Mouse (Mus musculus): ENCODE measurements around the gene Uap1. TPM values are rescaled to one million over a fixed set of nuclear protein-coding genes. Genes with fewer than 3 reads are reported as not detected.

Uap1 gene
- polyA plus RNA-seq (2015; fragmentation: Nextera tagmentation; extraction: Ambion mirVana), result 52.2 and 56.4 TPM in 2 replicates

DNA sequence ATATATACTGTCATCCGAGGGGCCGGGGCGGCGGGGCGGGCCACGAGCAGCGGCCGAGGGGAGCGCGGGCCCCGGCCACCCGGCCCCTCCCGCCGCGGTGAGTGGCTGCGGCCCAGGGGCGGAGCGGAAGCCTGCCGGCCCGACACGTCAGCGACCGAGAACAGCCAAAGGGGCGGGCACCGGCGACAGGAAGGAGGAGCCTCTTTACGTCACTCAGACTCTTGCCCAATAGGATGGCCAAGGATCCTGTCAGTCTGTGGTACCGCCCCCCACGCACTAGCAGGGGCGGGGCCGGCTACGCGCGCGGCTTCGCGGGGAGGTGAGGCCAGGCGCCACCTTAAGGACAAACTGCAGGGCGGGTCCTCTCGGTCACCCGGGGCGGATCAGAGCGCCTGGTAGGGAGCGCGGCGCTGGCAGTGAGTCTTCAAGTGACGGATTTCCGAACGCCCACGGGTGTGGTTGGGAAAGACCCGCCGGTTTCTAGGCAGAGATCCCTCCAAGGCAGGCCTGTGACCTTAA is at the start of gene Uap1:
Gene Uap1 (minus strand): TSS at position 144 of the 519 bp plus-strand sequence.
- H3K4me1 ChIP-seq, result peaks cover 13% of the 10 kb centered on the region
- no peaks in the 10 kb centered on the region for H3K9me3 ChIP-seq (replicated peaks)
- H3K9ac ChIP-seq, result peak within 1 kb of the TSS; percentile 78
- H3K36me3 ChIP-seq, result no peaks in the 10 kb centered on the region
- peak within 1 kb of the TSS; percentile 93 for H3K27ac ChIP-seq
- H3K4me2 ChIP-seq, result peak within 1 kb of the TSS; percentile 77
- under 1% methylated on average over 51 of the region's 52 CpGs for WGBS
- H3K4me3 ChIP-seq (replicated peaks), result peak within 1 kb of the TSS; percentile 80
- H3K27me3 ChIP-seq, result no peaks in the 10 kb centered on the region
- peak; percentile 98 for ATAC-seq (replicated peaks; ENCODE audit: low FRiP score)

DNA sequence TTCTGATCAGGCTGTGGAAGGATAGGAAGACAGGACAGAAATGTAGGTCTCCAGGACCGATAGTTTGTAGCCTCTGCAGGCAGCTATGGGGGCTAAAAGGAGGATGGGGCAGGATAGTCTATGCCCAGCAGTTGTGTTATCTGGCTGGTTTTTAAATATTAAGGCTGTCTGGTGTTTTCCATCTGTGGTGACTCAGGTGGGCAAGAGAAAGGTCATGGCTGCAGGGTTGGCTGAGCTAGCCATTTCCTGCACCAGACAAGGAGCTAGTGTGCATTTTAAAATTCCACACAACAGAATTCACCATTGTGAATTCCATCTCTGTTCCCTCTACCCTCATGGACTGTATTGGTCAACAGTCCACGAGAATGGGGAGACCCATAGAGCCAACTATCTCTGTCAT is 48.5 kb upstream of the Uap1 start:
- WGBS, result 90% methylated on average over 2 of the region's 2 CpGs
- no peak overlapping the region for H3K4me2 ChIP-seq
- no peaks in the 10 kb centered on the region for H3K4me1 ChIP-seq
- H3K4me3 ChIP-seq (replicated peaks), result no peak overlapping the region
- no peaks in the 10 kb centered on the region for H3K9me3 ChIP-seq (replicated peaks)
- H3K27me3 ChIP-seq, result 0 out of 2 replicates have a peak, but pooled peaks cover 4% of the 10 kb centered on the region
- ATAC-seq (replicated peaks; ENCODE audit: low FRiP score), result no peak
- H3K27ac ChIP-seq, result no peak overlapping the region
- no peak overlapping the region for H3K9ac ChIP-seq
- H3K36me3 ChIP-seq, result no peaks in the 10 kb centered on the region

DNA sequence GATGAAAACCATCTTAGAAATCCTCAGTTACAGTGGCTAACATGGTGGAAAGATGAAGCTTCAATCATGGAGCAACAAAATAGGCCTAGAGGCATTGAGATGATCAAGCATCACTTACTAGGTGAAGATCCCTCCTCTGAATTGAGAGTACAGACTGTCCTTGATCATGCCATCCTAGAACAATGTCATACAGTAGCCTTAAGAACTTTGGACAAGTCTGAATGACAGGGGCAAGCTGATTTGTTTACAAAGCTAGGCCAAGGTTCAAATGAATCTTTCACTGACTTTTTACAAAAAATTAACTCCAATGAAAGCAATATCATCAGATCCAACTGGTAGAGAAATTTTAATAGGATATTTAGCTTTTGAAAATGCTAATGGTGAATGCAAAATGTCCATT is 45.6 kb upstream of the Uap1 start:
- 0 out of 2 replicates have a peak, but pooled peaks cover 7% of the 10 kb centered on the region for H3K27me3 ChIP-seq
- no peak for ATAC-seq (replicated peaks; ENCODE audit: low FRiP score)

DNA sequence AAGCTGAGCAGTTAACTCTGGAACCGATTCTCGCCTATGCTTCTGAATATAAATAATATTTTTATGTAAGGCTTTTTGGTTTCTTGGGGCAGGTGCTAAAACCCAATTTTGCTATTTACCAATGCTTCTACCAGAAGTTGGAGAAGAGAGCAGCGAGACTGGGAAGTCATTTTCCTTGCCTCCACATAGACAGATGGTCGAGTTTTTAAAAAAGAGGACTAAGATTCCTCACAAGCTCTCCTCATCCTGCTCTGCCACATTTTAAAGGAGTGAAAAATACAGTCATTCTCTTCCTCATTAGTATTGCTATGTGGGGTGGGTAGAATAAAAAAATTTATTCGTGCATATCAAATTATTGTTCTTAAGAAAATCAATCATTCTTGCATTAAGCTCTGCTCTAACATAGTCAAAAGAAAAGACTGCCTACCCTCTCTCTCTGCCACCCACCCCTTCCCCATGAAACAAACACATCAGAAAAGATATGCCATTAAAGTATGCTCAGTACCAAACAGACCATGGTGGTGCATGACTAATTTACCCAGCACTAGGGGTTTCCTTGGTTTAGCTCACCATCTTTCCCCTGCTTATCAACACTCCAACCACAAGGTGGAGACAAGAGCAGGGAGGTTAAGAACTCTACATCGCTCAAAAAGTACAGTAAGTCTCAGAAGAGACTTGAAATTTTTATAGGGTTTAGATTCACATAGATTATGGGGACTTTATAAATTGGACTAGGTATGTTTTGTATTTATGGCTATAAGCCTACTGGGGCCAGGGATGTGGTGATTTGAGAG is 43.5 kb upstream of the Uap1 start:
- no peaks in the 10 kb centered on the region for H3K9me3 ChIP-seq (replicated peaks)
- H3K27ac ChIP-seq, result no peak overlapping the region
- H3K36me3 ChIP-seq, result no peaks in the 10 kb centered on the region
- 0 out of 2 replicates have a peak, but pooled peaks cover 7% of the 10 kb centered on the region for H3K27me3 ChIP-seq
- no peak overlapping the region for H3K4me2 ChIP-seq
- no peak overlapping the region for H3K4me3 ChIP-seq (replicated peaks)
- H3K4me1 ChIP-seq, result peaks cover 7% of the 10 kb centered on the region
- 82% methylated on average over 6 of the region's 6 CpGs for WGBS
- ATAC-seq (replicated peaks; ENCODE audit: low FRiP score), result no peak
- H3K9ac ChIP-seq, result no peak overlapping the region

More for the DNA sequence above, 45.6 kb upstream of the Uap1 start:
- H3K4me1 ChIP-seq, result no peaks in the 10 kb centered on the region
- no peak overlapping the region for H3K27ac ChIP-seq
- no peak overlapping the region for H3K4me2 ChIP-seq
- H3K9me3 ChIP-seq (replicated peaks), result no peaks in the 10 kb centered on the region
- H3K4me3 ChIP-seq (replicated peaks), result no peak overlapping the region
- H3K9ac ChIP-seq, result no peak overlapping the region
- no peaks in the 10 kb centered on the region for H3K36me3 ChIP-seq

DNA sequence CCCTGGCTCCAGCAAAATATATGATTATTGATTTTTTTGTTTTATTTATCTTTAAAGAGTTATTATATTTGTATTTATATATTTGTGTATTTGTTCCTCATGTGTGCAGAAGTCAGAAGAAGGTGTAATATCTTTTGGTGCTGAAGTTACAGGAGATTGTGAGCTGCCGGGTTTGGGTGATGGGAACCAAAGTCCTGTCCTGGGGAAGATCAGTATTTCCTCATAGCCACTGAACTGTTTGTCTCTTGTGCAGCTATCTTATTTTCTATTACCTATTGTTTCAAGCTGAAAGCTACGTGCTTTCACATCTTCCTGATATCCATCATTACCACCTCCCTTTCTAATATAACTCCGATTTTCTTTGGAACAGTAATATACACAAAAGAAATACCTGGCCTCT is 40.8 kb upstream of the Uap1 start:
- Histone ChIP-seq H3K27me3 (0 out of 2 replicates have a peak, but pooled peaks cover 4% of the 10 kb centered on the region), H3K4me3 (replicated peaks) (peak overlapping the region; percentile 85), H3K9ac (no peak overlapping the region), H3K27ac (no peak overlapping the region), H3K4me2 (peak overlapping the region; percentile 66), H3K36me3 (peaks cover 18% of the 10 kb centered on the region), H3K9me3 (replicated peaks) (no peaks in the 10 kb centered on the region), H3K4me1 (peaks cover 9% of the 10 kb centered on the region)
- WGBS, result 77% methylated on average over 3 of the region's 3 CpGs
- ATAC-seq (replicated peaks; ENCODE audit: low FRiP score), result no peak

- H3K36me3 ChIP-seq, result peaks cover 20% of the 10 kb centered on the region
- peak within 1 kb of the TSS; percentile 86 for H3K9ac ChIP-seq
- H3K27me3 ChIP-seq, result 0 out of 2 replicates have a peak, but pooled peaks cover 4% of the 10 kb centered on the region
- peak within 1 kb of the TSS; percentile 66 for H3K4me2 ChIP-seq
- no peaks in the 10 kb centered on the region for H3K9me3 ChIP-seq (replicated peaks)
- peaks cover 9% of the 10 kb centered on the region for H3K4me1 ChIP-seq
- WGBS, result under 1% methylated on average over 49 of the region's 70 CpGs
- peak within 1 kb of the TSS; percentile 86 for H3K27ac ChIP-seq
- H3K4me3 ChIP-seq (replicated peaks), result peak within 1 kb of the TSS; percentile 85
- ATAC-seq (replicated peaks; ENCODE audit: low FRiP score), result peak; percentile 99
Measured at GRCm38 (mm10) chr1:170214757-170215522, 40.2 kb upstream of the Uap1 start, which contains the start of gene Uhmk1. Gene Uhmk1 (minus strand): TSS chr1:170215397.

DNA sequence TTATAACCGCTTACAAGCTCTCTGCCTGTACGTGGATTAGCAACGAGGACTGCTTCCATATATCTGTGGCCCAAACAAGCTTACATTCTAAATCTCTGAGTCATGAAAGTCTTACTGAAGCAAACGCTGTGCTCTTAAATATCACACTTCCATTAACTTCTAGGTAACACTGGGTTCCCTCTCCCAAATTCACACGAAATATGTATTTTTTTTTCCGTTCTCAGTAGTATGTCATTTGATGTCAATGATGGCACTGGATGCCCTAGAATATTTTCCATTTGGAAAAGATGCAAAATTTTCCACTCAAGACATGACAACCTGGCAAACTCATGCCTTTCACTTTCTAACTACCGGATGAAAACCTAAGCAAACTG is 39.6 kb upstream of the Uap1 start:
- Histone ChIP-seq H3K9me3 (replicated peaks) (no peaks in the 10 kb centered on the region), H3K9ac (peak overlapping the region; percentile 86), H3K27me3 (0 out of 2 replicates have a peak, but pooled peaks cover 4% of the 10 kb centered on the region), H3K4me1 (peaks cover 9% of the 10 kb centered on the region), H3K4me3 (replicated peaks) (peak overlapping the region; percentile 85), H3K27ac (peak overlapping the region; percentile 86; the same call in 1 of the 2 replicates), H3K36me3 (peaks cover 23% of the 10 kb centered on the region), H3K4me2 (peak overlapping the region; percentile 66)
- 33% methylated on average over 7 of the region's 7 CpGs for WGBS
- no peak for ATAC-seq (replicated peaks; ENCODE audit: low FRiP score)

- WGBS, result 80% methylated on average over 10 of the region's 10 CpGs
- no peak for ATAC-seq (replicated peaks; ENCODE audit: low FRiP score)
- H3K36me3 ChIP-seq, result peaks cover 33% of the 10 kb centered on the region
- H3K4me3 ChIP-seq (replicated peaks), result no peak overlapping the region; the same call in 1 of the 2 replicates
- peaks cover 9% of the 10 kb centered on the region for H3K4me1 ChIP-seq
- no peak overlapping the region for H3K9ac ChIP-seq
- no peaks in the 10 kb centered on the region for H3K9me3 ChIP-seq (replicated peaks)
- H3K4me2 ChIP-seq, result no peak overlapping the region
- H3K27me3 ChIP-seq, result 0 out of 2 replicates have a peak, but pooled peaks cover 4% of the 10 kb centered on the region
- no peak overlapping the region for H3K27ac ChIP-seq
Measured at GRCm38 (mm10) chr1:170213181-170213879, 38.6 kb upstream of the Uap1 start.

- Histone ChIP-seq H3K4me3 (replicated peaks) (no peak overlapping the region), H3K27ac (no peak overlapping the region), H3K4me2 (no peak overlapping the region), H3K9me3 (replicated peaks) (no peaks in the 10 kb centered on the region), H3K4me1 (no peaks in the 10 kb centered on the region), H3K9ac (no peak overlapping the region), H3K27me3 (no peaks in the 10 kb centered on the region), H3K36me3 (peaks cover 86% of the 10 kb centered on the region)
- ATAC-seq (replicated peaks; ENCODE audit: low FRiP score), result no peak
- WGBS, result 95% methylated on average over 6 of the region's 6 CpGs
Measured at GRCm38 (mm10) chr1:170206395-170206794, 31.6 kb upstream of the Uap1 start.

DNA sequence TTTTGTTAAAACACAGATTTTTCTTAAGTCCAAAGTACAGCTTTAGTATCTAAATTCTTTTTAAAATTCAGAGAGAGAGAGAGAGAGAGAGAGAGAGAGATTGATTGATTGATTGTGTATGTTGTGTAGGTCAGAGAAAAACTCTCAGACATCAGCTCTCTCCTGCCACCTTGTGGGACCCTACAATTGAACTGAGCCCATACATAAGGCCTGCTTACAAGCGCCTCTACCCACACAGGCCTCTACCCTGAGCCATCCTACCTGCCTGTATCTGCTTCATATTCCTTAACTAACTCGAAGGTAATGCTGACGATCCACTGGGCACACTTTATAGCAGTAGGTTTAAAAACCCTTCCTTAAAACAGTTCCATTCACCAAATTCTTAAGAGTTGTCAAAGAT is 25.6 kb upstream of the Uap1 start:
- Histone ChIP-seq H3K27me3 (no peaks in the 10 kb centered on the region), H3K27ac (no peak overlapping the region), H3K4me1 (no peaks in the 10 kb centered on the region), H3K4me3 (replicated peaks) (no peak overlapping the region), H3K4me2 (no peak overlapping the region), H3K9ac (no peak overlapping the region), H3K36me3 (peaks cover 88% of the 10 kb centered on the region), H3K9me3 (replicated peaks) (no peaks in the 10 kb centered on the region)
- no peak for ATAC-seq (replicated peaks; ENCODE audit: low FRiP score)
- 85% methylated on average over 3 of the region's 3 CpGs for WGBS

GRCm38 (mm10) chr1:170196211-170196610 is 21.5 kb upstream of the Uap1 start:
- Histone ChIP-seq H3K9ac (no peak overlapping the region), H3K4me1 (no peaks in the 10 kb centered on the region), H3K4me3 (replicated peaks) (no peak overlapping the region), H3K36me3 (peaks cover 84% of the 10 kb centered on the region), H3K4me2 (no peak overlapping the region), H3K9me3 (replicated peaks) (no peaks in the 10 kb centered on the region), H3K27me3 (no peaks in the 10 kb centered on the region), H3K27ac (no peak overlapping the region)
- 94% methylated on average over 8 of the region's 8 CpGs for WGBS
- ATAC-seq (replicated peaks; ENCODE audit: low FRiP score), result no peak

Data from kidney, embryonic 15.5 days (tissue).